Mouse (Mus musculus) megakaryocyte, adult 5-6 weeks (primary cell): ENCODE data around the gene Gm9821. TPM values are rescaled to one million over a fixed set of nuclear protein-coding genes. Genes with fewer than 3 reads are reported as not detected.

ENCODE experiments used
- ATAC-seq: 2 replicates; pipeline ENCODE4 v1.8.0; 2016; ENCODE audit warnings: mild to moderate bottlenecking, inconsistent platforms; ENCODE audit not compliant: poor library complexity, severe bottlenecking
- total RNA-seq, 2 experiments: library from RNA; stranded (forward) in 1 of 2; stranded (reverse) in 1 of 2; fragments of 153-499, 151-499 nt in 1 of 2; fragments of 221-1000, 200-1000 nt in 1 of 2; gene quantifications; 2 replicates each; pipeline versions ENCODE4 v1.2.3 to v1.2.4; 2015 to 2017

The Gm9821 gene
- total RNA-seq, 2 experiments from 2014 or later = not detected

DNA sequence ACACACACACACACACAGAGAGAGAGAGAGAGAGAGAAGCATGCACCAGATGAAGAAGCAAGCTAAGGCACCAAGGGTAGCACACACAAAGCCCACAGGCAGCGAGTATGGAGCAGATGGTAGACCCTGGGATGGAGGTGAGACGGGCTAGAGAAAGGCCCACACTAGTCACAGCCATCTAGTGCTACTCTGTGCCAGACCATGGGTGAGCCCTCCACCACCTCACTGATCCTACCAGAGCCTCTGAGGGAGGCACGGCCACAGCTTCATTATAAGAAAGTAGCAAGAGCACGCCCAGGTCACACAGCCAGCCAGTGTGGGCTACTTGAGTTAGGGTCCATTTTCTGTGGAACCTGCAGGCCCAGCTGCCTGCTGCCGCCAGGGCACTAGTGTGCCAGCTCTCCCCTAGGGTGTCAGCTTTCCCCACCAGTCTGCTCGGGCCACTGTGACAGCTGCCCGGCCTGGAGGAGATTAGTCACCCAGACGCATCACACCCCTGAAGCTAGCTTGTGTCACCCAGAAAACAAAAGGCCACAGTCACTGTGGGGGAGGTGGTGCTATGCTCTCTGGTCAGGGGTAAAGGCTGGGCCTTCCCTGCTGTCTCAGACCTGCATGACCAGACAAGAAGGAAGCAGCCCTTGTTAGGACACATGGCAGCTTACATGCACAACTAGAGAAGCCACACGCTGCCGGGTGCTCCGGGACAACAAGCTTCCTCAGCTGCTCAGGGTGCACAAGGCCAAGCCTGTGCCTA lies 2.1 kb downstream of the Gm9821 start:
- ATAC-seq = peak; percentile 63

DNA sequence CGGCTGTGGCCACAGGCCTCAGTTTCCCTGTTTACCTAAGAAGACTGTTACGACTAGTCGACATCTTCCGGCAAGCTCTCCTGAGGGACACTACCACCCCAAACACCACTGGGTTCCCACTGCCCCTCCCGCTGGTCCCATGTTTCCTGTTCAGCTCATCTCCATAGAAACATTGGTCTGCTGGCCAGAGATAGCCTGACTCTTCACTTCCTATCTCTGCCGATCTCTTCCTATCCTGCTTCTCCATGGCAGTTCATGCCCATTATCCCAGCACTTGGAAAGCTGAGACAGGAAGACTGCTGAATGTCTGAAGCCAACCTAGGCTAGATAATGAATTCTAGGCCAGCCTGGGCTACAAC lies 2.6 kb downstream of the Gm9821 start:
- peak; percentile 13 for ATAC-seq

DNA sequence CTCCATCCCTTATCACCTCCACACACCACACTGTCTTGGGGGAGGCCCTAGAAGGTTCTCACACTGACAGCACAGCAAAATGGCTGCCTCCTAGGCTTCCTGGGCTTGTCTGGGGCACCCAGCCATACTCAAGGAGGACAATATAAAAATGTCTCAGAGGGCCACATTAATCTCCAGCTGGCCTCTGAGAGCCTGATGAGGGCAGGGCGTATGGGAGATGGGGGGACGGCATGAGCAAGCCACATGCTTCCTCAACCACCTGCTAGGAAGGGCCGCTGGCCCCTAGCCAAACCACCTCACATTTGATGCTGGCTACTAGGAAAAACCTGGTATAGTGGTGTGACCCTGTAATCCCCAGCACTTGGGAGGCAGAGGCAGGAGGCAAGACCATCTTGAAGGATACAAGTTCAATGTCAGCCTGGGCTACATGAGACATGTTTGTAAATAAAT lies 3.3 kb downstream of the Gm9821 start:
- no peak for ATAC-seq

DNA sequence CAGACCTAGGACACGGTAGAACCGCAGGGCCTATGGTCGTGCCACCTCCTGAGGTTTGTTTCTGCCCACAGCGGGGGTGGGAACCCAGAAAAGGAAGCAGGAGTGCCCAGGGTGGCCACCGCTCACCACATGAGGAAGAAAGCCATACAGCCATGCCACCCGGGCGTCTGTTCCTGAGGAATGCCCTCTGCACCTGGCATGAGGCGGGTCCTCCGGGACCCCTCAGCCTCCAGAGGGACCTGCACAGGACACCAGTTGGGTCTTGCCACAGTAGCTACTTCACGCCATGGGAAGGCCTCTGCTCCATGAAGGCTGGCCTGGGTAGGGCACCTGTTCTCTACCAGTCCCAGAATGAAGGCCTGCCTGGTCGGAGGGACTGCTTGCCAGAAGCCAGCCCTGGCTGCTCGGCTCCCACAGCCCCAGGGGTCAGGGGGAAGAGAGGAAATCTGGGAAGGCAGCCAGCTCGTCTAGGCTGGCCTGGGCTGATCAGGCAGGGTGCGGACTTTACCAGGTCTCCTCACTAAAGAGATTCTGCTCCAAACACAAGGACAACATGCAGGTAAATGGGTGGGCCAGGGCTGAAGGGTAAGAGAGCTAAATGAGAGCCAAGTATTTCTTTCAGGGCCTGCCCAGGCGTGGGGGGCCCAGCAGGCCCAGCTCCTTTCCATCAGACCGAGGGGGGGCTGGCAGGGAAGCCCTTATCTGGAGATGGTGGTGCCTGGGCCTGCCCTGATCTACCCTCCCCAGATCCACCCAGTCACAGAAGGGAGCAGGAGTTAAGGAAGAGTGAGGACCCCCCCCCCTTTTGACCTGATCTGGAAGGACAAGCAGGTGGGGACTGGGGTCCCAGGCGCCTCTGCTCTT lies 4.1 kb downstream of the Gm9821 start:
- peak; percentile 52 for ATAC-seq

DNA sequence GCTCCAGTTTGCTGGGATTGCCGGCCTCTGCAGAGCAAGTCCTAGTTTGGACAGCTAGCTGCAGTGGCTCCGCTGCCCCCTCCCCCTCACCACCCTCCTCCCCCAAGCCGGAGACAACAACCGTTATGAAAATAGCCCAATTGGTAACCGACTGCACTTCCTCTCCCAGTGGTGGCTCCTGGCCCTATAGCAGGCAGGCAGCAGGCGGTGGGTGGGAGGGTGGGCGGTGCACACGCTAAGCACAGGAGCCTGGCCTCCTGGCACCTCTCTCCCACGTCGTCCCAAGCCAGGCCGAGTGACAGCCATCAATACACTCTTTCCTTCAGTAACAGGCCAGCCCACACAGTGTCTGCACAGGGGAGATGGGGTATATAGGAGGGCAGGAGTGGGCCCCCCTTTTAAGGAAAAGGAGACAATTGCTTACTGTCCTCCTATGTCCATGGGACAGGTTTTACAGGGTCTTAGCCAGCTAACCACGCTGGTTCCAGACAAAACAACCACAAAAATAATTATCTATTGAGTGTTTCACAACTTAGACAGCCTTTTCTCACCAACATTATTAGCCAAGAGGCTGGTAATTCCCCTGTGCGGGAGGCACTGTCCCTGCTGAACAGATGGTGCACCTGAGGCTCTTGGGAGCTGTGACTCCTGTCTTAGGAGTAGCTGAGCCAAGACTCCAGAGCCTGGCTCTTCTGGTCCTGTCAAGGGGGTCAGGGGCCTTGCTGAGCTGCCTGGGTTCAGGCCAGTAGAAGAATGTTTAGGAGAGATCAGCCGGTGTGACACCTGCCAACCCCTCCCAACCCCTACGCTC lies 5.0 kb downstream of the Gm9821 start:
- ATAC-seq = peak; percentile 65

DNA sequence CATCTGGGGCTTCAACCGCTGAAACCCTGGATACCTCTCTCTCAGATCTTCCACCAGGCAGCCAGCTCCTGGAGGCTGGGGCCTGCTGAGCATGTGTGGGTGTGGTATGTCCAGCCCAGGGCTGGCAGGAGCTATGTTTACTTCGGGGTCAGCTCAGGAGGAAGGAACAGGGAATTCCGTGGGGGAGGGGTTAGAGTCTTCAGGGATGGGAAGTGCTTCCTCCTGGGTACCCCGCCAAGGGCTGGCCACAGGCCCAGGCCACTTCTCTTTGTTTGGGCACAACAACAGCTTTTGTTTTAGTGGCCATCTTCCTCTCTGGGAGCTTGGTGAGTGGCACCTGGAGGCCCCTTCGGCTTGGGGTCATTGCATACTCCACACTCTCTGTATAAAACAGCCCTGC lies 8.3 kb downstream of the Gm9821 start:
- no peak for ATAC-seq

DNA sequence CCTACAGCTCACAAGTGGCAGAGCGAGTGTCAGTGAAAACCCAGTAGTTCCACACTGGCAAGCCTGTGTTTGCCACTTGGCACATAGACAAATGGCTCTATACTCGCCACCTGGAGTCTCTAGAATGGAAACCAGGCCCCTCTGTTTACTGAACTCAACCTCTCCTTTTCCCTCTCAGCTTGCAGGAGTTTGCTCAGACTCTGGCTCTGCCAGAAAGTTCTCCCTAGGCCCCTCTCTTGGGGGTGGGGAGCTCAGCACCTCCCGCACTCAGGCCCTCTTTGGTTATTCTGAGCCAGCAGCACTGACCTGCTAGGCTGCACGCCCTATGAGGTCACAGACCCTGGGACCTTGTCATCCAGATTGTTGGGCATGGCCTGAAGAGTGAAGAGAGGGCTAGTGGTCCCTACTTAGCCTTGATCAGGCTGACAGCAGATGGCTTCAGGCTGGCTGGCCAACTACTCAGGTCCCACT lies 9.7 kb downstream of the Gm9821 start:
- no peak for ATAC-seq

DNA sequence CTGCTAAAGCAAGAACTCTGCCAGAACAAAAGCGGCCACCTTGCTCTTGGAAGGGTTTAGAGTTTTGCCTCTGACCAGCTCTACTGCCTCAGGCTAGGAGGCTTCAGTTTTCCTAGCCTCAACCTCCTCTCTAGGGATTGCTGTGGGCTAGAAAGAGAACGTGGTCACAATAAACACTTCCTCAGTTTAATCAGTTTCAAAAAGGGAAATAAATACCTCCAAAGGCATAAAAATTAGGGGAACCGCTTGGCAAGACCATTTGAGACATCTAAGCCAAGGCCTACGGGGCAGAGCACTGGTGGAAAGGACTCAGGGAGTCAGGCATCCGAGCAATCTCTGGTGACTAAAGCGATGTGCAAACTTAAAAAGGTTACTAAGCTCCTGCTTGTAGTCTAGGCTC lies 10.4 kb downstream of the Gm9821 start:
- ATAC-seq = no peak

DNA sequence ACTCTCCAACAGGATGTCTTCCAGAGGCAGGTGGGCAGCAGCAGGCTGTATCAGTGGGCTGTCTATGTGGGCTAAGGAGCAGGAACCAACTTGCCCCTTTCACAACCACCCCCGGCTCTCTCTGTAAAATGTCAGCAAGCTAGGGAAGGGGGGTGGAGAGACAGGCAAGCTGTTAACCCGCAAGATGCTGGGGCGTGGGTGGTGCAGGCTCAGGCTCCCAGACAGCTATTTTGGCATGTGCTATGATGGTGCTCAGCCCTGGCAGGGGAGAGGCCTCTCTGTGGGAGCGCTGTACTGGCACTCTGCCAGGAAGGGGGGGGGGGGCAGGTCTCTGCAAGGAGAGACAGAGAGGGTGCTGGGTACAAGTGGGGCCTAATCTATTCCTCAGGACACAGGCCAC lies 11.6 kb downstream of the Gm9821 start:
- ATAC-seq = peak; percentile 22

DNA sequence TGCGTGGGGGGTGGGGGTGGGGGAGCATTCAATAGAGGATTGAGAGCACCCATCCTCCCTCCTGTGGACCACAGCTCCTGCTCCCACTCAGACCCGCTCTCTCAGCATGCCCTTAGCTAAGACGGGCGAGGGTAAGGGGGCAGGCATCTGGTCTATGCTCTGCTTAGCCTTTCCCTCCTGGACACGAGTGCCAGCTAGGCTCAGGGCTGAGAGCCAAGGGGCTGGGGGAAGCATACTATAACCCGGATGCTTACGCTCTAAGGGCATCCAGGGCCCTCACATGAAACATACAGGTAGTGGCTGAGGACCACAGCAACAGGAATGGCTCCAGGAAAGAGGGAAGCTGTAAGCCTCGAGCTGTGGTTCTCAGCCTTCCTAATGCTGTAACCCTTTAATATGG lies 12.5 kb downstream of the Gm9821 start:
- ATAC-seq = no peak

DNA sequence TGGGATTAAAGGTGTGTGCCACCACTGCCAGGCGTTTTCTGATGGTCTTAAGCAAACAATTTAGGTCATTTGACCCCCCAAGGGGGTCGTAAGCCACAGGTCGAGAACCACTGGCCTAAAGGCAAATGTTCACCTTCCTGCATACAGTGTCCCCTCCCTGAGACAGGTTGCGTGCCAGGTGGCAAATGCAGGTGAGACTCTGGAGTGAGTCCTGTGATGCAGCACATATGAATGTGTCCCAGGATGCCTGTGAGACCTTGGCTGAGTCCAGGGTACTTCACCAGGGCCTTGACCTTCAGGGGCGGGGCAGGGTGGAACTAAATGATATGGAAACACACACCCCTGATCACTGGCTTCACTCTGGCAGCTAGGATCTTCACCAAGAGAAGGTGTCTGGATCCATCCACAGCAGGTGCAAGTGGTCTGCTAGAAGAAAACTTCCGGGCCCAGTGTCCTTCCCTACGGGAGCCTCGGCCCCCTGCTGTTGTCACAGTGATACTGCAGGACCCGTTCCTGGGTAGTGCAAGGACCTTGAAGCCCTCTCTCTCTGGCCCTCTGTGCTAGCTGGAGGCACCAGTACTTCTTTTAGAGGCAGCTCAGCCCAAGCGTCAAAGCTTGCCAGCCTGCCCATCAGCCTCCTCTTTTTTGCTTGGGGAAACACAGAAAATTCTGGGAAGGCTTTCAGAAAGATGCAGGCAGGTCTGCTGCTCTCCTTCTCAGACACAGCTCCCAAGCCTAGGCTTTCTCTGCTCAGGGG lies 13.4 kb downstream of the Gm9821 start:
- ATAC-seq = 0 out of 2 replicates have a peak, but pooled peaks have one; percentile 30

DNA sequence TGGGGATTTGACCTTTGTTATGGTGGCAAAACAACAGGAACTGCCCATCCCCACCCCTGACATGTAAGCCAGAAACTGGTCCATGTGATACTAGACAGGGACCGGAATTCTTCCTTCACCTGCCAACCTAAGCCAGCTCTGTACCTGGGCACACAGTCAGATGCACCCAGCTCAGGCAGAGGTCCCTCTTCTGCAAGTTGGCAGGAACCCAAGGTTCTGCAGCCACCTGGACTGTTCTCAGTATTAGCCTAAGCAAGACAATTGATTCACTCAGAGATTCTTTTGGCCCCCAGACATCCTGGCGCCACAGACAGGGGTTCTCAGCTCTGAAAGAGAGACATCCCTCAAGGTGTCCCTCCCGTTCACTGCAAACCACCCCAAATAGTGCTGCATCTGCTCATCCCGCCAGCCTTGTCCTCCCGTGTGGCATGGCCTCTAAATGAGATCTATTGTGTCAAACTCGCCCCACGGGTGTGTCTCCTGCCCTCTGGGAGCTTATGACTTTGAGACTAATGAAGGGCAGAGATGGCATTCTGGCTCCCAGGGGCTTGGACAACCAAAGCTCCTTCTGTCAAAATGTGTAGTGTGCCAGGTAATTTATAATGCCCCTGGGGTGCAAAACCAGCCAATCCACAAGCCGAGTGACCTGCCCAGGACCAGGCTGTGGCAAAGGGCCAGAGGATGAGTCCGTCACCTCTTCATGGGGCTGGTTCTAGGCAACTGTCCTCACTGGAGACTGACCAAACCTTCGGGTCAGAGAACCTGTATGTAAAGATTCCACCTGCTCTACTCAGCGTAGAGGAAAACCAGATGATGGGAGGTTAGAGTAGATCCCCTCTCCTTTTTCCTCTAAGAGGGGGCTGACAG lies 14.3 kb downstream of the Gm9821 start:
- ATAC-seq = no peak

DNA sequence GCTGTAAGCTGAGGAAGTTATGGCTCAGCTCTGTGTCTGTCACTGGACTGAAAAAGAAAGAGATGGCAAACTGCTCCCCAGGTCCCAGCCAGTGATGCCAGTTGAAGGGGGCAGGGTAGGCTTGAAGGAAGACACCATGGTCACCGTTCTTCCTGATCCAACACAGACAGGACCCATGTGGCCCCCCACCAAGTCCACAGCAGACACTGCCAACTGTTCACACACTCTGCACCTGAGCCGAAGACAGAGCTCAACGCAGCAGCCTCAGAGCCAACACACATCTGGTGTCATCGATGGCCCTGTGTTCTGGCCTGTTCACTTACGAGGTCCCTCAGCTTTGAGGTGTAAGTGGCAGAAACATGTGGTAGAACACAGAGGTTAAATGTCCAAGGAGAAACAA lies 15.0 kb downstream of the Gm9821 start:
- no peak for ATAC-seq

DNA sequence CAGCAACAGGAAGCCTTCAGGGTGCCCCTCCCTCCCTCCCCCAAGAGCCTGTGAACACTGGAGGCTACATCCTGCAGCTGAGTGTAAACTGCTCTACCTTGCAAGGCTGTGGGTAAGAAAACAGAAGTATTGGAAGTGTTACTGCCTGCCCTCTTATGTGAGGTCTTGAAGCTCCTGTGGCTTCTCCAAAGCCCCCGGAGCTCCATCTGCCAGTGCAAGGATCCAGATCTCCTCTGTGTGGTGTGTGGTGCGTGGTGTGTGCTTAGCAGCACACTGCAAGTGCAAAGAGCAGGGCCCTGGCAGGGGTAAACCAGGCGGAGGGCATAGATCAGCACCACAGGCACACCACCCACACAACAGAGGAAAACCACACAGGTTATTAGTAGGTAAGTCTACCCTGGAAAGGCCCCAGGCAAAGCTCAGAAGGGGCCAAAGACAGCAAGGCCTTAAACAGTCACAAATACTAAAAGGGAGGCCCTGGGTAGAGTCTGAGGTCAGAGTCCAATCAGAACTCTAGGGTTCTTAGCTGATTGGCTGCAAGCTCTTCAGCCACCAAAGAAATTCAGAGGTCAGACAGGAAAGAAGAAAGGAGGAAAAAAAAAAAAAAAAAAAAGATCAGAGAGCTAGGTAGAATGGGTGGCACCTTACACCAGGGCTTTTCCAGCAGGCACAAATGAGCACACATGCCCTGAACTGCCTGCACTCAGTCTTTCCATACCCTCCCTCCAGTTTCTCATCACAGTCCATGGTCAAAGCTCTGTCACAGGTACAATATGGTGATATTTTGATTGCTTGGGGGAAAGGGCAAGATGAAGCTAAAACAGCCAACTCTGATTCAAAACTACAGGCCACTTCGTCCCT lies 16.6 kb downstream of the Gm9821 start:
- ATAC-seq = no peak

DNA sequence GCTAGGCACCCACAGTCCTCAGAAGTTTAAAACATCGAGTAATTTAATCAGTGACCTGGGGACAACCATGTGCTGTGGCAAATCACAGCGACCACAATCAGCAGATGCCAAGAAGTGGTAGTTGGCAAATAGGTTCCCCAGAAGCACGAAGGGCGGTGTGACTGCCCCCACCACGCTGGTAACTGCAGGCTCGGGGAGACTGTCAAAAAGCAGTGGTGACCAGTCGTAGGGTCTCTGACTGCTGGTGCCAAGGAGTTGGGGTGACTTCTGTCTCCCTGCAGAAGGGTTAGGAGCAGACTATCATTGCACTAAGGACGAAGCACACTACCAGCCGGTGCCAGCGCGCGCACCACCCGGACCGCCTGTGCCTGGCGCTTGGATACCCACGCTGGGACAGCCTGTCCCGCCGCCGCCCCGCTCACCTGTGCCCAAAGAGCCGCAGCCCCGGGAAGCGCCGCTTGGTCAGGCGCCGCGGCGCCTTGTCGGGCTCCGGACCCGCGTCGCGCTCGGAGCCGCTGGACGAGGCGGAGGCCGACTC lies 17.4 kb downstream of the Gm9821 start:
- no peak for ATAC-seq

DNA sequence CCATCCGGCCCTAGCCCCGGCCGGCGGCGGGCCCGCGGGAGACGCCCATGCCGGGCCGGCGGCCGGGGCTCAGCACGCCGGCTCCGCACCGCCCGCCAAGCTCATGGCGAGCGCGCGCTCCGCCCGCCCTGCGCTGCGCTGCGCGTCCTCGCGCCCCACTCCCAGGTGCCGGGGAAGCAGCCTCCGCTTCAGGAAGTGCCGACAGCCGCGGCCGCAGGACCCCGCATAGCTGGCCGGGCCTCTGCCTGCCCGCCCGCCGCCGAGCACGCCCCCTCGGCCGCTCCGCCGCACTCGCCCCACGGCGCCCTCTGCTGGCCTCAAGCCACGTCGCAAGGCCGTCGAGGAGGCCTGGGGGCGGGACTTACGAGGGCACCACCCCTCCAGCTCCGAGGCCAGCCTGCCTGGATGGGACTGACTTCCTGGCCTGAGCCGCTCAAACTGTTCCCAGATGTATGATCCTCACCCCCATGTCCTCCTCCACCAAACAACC lies 18.0 kb downstream of the Gm9821 start:
- peak; percentile 69 for ATAC-seq

DNA sequence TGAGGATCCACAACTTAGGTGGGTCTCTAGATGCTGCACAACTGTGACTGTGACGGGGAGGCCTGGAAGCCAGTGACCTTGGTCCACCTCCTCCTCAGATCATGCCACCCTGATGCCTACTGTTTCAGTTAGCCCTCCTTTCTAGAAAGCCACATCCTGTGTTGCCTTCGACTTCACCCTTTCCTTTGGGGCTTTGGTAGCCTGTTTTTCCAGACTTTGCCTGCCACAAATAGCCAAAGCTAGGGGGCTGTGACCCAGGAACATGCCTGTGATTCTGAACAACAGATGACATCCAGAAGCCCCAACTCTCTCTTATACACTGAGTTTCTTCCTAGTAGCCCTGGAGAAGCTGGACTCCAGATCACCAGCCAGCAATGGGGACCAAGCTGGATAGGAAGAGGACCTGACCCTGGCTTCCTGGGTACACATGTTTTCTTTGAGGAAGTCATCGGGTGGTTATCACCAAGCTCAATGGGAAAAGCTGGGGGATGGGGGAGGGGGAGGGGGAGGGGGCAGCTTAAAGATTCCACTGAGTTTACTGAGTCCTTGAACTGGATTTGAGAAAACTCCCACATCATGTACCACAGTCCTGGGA lies 19.2 kb downstream of the Gm9821 start:
- no peak for ATAC-seq

DNA sequence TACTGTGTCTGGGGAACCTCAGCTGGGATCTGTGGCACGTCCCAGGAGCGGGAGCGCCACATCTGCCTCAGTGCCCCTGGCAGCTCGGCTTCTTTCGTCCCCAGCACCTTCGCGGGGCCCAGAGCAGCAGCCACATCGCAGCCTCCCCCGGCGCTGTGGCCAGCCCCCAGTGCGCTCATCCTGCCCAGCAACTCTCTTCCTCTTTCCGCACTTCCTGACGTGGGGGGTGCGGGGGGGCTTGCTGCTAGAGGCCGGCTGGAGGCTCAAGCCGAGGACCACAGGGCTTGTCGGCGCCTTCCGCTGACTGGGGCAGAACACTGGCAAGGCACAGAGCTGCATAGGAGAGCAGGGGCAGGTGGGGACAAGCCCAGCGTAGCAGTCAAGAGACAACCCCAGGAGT lies 19.9 kb downstream of the Gm9821 start:
- ATAC-seq = peak; percentile 71
